Mouse (Mus musculus) gastrocnemius, postnatal 4 days (tissue): ENCODE measurements at regions not wholly inside any gene's neighbourhood (a gene's known extent, or its start where the extent isn't known, plus 50 kb on each side); places are given as distances from the start of the nearest gene placed in this dataset.
"Not testable (repeated sequence)": the region's sequence is repeated elsewhere in the genome, so short reads cannot be mapped to it uniquely, and the experiment has no call there.

Source experiments
- DNase-seq, 2 experiments: peaks; one replicate each; pipeline ENCODE4 v3.0.0; 2021 to 2022; ENCODE audit warnings: low spot score in 2 of 2, mixed read lengths in 2 of 2

DNA sequence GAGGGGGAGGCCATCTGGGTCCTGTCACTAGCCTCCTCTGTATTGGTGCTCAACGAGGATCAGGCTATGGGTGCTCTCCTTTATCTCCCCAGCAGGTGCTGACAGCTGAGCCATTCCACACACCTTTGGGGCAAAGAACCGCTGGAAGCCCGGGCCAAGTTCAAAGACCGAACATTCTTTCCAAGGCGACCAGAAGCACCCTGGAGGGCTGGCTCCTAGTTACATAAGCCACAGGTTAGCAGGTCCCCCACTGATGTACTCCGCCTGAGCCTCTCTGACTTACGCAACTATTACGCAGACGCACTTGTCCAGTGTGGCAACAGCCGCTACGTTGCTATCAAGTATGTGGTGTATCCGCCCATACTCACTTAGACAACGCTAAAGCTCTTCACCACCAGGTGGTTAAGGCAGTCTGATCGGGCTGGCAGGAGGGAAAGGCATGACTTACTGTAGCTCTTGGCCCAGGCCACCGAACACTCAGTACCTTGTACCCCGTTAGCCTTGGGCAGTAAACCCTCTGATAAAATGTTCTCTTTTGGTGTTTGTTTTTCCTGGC, 69.2 kb downstream of the Gm33543 start:
- DNase-seq, result no peak

DNA sequence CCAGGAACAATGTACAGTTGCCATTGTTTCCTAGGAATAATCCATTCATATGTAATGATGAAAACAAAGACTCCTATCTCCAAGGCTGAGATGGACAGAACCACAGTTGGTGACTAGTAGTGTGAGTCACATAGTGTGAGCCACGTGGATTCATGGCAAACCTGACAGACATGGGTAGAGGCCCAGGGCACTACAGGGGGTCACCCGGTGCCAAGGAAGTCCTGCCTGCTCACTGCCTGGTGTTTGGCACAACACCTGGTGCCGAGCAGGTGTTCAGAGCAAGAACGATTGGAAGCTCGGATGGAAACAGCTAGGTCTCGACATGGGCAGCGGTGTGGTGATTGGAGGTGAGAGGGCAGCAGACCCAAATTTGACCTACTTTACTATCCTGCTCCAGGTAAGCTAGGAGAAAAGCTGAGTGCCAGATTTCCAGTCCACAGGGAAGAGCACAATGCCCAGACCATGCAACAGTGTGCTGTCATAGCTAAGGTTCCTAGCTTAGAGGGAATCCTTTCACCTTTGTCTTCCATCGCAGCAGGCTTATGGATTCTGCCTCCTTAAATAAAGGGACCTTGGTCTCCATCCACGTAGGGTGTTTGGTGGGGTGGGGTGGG, 69.8 kb downstream of the Gm33543 start:
- DNase-seq, result no peak

DNA sequence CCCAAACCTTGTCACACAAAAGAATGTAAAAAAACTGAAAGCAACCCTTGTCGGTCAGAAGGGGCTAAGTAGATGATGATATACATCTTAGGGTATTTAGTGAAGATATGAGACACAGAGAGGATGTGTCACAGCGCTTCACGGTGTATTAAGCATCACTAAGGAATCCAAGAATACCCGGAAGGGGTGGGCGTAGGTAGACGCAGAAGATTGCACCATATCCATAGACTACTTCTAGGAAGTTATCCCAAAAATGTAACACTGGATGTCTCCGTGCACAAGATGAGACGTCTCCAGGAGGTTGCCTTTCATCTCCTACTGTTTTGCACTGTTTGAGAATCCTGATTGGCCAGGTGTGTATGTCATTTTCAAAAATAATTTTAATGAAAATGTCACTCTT, 73.8 kb downstream of the Gm33543 start:
- DNase-seq, result no peak

DNA sequence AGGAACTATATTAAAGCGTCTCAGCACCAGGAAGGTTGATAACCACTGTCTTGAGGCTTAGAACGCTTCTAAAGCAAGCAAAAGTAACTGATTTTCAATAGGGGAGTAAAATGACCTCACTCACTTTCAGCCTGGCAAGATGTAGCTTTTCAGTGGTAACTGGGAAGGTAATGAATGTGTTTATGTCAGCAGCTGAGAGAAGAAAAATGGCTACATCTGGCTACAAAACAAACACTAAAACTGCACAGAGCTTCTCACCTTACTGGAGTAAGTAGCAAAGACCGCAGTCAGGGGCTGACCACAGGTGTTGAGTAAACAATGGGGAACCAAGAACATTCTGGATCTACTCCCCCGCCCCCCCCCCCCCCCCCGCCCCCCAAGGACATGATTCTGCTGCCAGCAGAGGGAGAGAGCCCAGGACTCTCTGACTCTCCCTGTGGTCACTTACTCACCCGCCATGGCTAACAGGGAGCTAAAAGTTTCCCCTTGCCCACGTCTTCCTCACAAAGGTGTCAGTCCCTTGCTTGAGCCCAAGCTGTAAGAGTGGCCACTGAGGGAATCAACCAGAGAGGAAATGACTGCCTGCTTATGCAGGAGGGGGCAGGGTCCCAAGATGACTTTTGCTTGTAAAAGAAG, 75.1 kb downstream of the Gm33543 start:
- no peak for DNase-seq

DNA sequence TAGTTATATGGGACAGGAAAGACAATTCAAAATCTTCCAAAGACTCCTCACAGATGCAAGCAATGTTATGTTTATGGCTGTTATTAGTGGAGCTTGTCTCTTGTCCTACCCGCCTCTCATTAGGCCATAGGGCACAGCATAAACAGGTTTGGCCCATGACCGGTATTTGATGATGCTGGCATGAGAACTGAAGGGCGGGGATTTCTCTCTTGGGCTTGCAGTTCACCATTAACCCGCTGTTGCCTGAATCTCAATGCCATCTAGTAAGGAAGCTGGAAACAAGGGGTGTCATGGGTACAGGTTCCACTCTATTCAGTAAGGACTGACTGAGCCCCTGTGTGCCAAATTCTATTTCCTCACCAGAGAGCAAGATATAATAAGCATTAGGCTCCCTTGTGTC, 78.6 kb downstream of the Gm33543 start:
- no peak for DNase-seq

DNA sequence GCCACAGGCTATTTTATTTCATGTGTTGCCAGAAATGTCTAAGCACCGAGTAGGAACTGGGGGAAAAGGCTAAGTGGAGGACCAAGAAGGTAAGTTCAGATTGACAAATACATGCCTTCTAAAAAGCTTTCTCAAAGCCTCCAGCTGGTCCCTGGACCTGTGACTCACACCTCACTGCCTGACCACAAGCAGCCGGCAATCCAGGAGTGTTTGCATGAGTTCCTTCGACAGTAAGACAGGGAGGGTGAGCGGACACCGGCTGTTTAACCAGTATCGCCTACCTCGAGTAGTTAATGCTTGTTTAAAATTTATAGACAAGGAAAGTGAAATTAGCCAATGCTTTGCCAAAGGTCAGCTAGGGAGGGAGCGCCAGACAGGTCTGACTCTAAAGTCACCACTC, 80.1 kb downstream of the Gm33543 start:
- no peak for DNase-seq

DNA sequence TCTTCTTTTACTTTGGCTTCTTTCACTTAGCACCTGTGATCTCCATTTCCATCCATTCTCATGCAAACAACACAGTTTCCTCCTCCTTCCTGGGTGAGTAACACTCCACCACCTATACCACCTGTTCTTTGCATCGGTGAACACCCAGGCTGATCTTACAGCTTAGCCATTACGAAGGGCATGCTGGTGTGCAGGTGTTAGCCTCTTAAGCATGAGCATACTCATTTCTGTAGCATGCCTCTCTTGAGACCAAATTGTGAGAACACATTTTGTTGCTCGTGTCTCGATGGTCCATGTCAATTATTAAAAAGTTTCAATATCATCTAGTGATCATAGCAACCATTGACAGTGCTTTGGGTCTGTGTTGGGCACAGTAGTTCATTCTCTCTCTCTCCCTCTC, 80.8 kb downstream of the Gm33543 start:
- DNase-seq, result no peak

DNA sequence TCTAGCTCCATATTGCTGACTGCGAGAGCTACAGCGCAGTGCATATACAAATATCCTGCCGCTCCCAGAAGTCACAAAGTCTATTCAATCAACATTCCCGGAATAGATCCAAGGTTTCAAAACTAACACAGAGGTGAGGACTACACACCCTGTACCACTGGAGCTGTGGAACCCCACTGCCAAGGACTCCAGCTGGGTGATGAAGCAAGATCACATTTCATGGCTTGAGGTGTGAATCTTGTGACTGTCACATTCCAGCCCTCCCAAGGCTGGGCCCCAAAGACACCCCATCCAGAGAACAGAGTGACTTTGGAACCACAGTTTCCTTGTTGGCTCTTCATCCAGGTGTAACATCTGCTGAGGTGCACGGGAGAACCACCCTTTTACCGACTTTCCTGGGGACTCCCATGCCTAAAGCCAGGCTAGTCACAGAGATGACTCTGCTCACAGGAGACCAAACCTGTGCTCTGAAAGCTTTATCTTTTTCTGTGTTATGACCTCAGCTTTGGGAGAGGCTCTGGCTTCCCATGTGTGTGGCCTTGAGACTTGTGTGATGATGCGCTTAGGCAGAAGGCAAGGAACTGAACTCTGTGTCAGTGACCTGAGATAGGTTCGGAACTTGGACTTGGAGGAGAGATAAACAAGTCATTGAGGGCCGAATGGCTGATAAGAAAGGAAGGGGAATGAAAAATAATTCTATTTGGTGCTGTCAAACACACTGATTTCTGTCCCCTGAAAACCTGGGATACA, 82.4 kb downstream of the Gm33543 start:
- no peak for DNase-seq

DNA sequence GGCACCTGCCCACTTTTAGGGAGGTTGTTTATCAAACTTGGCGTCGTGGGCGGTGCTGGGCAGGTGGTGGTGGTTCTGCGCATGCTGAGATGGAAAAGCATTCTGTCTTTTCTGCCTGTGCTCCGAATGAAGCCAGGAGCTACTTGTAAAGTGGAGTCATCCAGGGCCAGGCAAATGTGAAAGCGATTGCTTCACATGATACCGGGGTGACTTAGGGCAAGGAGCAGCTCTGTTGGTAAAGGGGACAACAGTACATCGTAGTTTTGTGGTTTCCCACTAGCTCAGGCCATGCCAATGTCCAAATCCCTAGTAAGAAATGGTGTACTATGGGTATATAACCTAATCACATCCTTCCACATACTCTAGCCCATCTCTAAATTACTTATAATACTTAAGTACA, 84.5 kb downstream of the Gm33543 start:
- no peak for DNase-seq

DNA sequence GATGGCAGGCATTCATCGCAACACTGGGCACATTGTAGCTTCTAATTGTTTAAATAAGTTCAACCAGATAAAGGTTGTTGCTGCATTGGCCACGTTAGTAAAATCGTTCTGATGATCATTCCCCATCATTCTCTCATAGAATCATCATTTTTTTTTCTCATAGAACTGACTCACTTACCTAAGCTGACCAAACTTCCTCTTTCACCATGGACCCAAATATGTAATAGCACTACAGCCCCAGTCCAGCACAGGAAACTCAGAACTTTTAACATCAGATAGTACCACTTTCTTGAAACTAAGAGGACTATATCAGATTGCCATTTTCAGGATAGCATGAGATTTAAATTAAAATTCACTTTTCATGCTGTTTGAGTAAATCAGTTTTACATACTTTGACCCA, 82.2 kb upstream of the Anapc15-ps start:
- no peak for DNase-seq

DNA sequence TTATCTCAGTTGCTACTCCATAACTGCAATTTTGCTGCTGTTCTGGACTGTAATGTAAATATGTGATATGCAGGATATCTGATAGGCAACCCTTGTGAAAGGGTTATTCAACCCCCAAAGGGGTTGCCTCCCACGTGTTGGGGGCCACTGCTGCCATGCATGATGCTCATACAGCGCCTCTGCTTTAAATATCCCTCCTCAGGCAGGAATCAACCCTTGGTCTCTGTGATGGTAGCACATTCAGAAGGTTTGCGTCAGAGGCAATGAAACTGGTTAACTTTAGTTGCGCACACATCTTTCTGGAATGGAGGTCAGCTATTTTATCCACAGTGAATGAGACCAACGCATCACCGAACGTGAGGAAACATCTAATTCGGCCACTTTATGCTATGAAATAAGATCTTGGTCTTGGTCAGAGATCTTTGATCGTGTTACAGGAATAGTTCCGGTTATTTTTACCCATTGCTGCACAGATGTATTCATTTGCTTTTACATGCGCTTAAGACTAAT, 80.2 kb upstream of the Anapc15-ps start:
- DNase-seq, result no peak

DNA sequence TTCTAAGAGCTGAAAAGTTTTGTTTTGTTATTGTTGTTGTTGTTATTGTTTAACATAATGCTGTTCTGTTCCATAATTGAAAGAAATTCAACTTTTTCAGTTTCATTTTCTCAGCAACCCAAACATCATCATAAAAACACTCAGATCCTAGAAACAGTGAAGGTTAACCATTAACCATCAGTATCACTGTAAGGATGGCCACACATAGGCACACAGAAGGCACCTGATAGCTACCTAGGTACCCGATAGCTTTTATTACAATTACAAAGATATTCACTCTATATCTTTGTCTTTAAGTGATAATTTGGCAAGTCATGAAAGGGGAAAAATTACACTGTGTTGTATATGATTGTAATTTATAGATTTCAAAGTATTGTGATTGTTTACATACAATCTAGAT, 75.1 kb upstream of the Anapc15-ps start:
- no peak for DNase-seq

DNA sequence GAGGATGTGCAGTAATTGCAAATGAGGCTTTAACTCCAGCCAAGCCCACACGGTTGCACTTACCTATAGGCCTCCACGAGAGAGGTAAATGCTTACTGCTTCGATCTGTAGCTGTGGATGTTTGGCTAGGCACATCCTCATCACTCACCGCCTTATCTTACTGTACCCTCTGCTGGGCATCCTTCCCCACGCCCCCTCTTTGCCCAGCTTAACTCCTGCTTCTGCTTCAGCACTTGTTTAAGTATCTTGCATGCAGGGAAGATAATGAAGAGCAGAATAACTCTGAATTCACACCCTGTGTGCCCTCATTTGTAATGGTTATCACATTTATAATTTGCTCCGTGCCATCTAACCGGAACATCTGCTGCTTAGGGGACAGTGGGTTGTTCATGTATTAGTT, 74.7 kb upstream of the Anapc15-ps start:
- no peak for DNase-seq

DNA sequence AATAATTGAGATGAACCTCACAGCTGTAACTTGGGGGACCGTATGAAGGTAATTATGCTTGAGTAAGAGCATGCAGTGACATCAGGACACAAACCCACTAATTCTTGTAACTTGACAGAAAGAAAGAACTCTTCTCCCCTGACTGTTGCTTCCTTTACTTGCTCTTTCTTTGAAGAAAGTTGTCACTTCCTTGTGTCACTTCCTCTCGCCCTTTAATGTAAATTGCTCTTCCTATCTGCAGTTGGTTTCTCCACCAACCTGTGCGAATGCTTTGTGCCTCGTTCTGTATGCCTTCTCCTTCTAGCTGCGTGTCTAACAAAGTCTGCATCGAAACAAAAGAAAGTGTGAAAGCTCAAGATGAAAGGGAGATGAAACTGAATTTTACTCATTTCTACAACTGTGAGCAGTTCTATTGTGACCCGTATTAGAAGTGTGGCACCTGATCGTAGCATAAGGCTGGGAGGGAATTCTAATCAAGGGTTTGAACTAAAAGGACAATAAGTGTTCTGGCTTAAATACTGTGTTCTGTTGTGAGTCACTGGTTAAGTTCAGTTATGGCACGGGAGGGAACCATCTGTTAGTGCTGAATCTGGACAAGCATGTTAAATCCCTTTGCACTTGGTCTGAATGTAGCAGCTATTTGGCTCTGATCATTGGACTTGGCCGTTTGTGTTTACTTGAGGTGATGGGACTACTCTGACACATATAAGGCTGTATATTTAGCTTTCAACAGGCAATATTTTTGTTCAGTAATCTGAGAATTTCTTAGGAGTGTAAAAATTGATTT, 72.8 kb upstream of the Anapc15-ps start:
- no peak for DNase-seq

DNA sequence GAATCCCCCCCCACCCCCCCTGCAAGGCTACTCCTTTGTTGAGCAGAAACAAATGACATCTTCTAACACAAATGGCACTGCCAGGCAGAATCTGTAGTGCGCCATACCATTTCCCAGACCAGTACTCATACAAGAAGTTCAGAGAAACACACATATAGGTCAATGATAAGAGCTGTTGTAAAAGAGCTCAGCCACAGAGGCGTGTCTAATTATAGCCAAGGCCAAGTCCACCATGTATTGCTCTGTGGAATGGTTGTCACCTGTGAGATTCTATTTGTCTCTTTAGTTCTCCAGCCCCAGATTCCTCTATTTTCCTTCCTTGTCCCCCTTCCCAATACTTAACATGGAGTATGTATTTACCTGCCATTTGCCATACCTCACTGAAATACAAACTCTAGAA, 72.0 kb upstream of the Anapc15-ps start:
- no peak for DNase-seq

DNA sequence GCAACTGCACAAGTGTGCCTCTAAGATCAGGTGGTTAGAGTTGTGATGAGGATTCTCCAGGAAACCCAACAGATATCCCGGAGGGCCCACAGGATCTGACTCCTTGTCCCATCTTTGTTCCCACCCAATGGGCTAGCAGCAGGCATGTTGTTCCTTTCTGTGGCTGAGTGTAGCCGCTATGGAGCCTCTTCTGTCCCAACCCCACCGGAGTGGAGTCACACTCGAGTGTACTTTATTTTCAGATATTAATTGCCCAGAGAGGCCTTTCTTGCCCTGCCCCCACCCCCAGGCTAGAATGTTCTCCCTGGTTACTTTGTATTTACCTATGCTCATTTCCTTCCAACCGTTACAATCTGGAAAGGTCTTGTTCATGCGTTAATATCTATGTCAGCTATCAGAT, 70.4 kb upstream of the Anapc15-ps start:
- no peak for DNase-seq

DNA sequence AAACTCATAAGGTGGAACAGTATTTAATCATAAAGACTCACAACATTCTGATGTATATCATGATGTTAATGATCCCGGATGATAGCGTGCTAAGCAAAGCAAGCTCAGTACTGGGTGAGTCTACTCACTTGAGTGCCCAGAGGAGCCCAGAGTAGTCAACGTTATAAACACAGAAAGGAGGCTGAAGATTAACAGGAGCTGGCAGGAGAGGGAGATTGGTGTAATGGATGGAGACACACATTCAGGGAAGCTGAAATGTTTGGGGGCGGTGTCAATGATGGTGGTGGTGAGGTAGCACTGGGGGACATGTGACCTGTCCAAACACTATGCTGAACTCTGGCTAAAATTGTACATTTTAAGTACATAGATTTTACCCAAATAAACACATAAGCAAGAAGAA, 66.2 kb upstream of the Anapc15-ps start:
- DNase-seq, result no peak

DNA sequence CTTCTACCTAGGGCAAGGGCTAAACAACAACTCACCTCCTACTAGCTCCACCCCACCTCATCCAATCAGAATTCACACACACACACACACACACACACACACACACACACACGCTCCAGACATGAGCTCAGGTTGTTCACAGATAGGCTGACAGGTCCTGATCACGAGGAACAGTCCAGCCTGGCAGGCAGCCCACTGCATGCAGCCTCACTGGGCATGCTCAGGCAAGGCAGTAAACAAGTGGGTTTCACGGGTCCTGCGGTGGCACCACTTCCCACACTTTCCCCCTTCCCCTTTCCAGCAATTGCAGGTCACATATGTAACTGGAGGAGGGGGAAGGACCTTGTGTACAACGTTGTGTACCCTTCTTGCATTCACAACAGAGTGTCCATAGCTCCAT, 63.5 kb upstream of the Anapc15-ps start:
- not testable (repeated sequence) for DNase-seq

DNA sequence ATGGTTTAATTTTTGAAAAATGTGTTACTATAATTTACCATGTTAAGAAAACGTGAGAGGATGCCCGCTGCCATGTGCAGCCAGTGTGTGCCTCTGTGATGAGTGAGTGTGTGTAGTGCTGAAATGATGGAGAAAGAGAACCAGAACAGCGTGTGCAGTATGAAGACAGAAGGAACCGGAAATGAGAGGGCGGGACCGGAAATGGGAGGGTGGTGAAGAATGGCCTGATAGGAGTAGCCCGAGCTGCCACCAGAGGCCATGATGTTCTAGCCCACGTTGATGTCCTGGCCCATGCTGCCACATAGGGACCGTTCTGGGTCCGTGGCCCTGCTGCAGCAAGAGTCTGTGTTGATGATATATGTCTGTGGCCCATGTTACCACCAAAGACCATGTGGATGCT, 57.8 kb upstream of the Anapc15-ps start:
- no peak for DNase-seq

DNA sequence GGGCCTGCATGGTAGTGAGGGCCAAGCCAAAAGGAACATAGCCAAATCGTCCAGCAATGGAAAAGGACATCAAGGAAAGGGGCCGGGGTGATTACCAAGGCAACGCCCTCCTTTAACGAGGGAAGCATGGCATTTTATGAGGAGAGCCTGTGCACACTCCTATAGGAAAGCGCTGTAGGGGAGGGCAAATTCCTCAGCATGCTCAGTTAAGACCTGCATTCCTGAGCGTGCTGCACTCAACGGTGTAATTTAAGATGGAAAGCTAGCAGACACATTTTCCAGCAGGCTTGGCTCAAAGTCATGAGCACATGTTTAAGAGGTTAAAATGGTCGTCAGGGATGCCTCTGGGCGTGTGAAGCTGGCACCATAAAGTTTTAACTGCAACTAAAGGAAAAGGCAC, 56.6 kb upstream of the Anapc15-ps start:
- no peak for DNase-seq

DNA sequence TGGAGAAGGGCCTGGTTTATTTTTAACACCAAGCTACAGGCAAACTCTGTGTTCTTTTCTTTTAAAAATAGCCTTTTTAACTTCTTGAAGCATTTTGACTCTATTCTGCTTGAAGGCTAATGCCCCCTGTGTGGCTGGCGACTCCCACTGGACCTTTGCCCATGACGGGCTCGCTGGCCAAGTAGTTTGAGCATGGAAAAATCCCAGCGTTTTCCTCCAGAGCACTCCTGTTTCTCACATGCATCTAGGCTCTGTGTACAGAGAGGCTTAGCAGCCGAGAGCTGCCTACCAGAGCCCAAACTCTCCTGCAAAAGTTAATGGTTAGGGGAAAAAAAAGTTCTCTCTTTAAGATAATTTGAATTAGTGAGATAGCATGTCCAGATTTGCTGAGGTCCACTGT, 52.7 kb upstream of the Anapc15-ps start:
- DNase-seq, result peak; percentile 39 to 54
